Mouse (Mus musculus): ENCODE measurements around the gene Kiss1r. TPM values are rescaled to one million over a fixed set of nuclear protein-coding genes. Genes with fewer than 3 reads are reported as not detected.

Kiss1r gene
- 0.41 and 0.68 TPM in 2 replicates for polyA plus RNA-seq (2015; fragmentation: Nextera tagmentation; extraction: Ambion mirVana)

DNA sequence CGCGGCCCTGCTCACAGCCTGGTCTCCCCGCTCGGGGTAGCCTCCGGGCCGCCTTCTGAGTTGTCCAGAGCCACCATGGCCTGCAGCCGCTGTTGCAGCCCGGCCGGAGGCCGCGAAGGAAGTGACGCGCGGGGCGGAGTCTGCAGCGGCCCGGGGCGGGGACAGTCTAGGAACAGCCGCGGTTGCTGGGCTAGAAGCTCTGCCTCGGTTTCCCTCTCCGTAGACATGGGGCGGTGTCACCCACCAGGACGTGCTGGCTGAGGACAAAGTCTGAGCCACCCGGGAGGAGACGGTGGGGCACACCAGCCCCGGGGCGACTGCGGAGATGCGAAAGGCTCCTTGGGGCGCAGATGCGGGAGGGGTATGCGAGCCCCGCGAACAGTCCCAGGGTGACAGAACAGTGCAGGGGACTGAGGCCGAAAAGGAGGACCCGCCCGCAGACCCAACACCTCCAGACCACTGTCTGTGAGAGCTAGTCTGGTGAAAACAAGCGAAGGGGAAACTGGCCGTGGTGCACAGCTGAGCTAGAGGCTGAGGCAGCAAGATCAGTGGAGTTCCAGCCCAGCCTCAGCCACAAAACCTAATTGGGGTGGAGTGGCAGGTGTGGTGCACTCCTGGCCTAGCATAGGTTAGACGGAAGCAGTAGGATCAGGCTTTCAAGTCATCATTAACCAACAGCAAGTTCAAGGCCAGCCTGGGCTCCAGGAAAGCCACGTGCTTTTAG lies at the start of gene Kiss1r:
Kiss1r (plus strand) TSS at position 164 of the 724 bp plus-strand sequence.

DNA sequence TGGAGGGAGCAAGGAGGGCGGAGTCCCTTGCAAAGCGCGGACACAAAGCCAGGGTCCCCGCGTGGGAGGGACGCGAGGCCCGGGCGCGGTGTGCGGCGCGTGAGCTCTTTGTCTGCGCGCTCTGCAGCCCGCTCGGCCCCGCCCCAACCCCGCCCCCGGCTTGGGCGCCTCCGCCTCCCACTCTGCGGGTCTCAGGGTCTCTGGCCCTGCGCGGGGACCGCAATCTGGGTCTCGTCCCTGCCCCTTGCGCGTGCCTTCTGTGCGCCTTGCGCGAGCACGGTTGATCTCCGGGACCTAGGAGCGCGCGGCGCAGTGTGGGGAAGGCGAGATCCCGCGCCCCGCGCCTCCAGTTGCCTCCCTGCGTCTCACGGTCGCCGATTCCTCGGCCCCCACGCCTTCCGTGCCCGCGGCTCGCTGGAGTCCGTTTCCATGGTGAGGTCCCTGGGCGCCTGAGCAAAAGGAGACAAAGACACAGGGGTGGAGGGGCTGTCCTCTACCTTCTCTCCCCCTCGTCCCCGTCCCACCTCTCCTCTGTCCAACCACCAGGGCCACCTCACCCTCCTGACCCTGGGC lies 42.4 kb upstream of the Kiss1r start, which contains the start of the genes Prtn3 and Plppr3:
Prtn3 (plus strand) TSS at position 187 of the 573 bp plus-strand sequence.
Plppr3 (minus strand) TSS at position 345 of the 573 bp plus-strand sequence.

DNA sequence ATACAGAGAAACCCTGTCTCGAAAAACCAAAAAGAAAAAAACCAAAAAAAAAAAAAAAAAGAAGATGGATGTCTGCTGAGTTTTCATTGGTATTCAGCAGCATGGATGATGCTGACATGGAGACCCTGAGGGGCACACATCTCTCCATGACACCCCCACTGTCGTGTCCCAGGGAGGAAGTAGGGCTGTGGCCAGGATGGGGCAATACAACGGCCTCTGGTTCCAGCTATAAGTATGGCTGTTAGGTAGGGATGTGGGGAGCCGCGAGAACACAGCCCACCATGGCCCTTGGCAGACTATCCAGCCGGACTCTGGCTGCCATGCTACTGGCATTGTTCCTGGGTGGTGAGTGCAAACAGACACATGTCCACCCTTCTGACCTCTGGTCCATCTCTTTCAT lies 30.7 kb upstream of the Kiss1r start, which contains the start of gene Elane:
Elane (plus strand) TSS at position 194 of the 400 bp plus-strand sequence.

DNA sequence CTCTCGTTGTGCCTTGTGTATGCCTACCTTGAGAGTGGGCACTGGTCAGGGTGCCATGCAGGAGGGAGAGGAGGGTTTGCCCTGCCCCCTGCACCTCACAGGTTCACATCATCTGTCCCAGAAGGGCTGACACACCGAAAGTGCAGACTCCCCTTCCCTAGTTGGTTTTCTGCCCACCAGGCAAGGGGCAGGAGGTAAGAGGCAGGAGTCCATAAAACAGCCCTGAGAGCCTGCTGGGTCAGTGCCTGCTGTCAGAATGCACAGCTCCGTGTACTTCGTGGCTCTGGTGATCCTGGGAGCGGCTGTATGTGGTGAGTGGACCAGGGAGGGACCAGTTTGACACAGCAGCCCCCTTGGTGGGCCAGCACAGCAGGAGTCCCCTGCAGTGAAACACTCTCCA lies 26.1 kb upstream of the Kiss1r start, which contains the start of gene Cfd:
Cfd (plus strand) TSS at position 184 of the 400 bp plus-strand sequence.

DNA sequence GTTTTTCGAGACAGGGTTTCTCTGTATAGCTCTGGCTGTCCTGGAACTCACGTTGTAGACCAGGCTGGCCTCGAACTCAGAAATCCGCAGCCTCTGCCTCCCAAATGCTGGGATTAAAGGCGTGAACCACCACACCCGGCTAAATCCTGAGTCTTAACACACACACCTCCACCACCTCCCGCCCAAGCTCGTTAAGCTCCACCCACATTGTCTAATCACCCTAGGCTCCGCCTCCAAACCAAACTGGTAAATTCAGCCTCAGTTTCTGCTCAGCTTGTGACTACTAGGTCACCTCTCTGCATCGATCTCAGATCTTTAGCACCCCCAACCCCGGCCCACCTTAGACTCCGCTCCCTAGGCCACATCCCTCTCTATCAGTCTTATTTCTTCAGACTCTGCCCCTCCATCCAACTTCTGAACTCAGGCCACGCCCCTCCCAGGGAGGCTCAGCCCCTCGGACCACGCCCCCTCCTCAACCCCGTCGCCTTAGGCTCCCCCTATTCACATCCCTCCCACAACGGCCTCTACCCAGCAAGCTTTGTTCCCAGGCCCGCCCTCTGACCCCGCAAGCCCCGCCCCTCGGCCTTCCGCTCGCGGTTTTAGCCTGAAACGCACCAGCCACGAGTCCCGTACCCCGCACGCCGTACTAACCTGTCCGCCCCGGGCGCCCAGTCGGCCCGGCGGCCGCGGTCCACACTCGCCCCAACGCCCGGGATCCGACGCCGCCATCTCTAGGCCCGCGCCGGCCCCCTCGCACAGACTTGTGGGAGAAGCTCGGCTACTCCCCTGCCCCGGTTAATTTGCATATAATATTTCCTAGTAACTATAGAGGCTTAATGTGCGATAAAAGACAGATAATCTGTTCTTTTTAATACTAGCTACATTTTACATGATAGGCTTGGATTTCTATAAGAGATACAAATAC lies 8.3 kb upstream of the Kiss1r start, which contains the start of gene Med16:
Med16 (minus strand) TSS at position 757 of the 925 bp plus-strand sequence.

DNA sequence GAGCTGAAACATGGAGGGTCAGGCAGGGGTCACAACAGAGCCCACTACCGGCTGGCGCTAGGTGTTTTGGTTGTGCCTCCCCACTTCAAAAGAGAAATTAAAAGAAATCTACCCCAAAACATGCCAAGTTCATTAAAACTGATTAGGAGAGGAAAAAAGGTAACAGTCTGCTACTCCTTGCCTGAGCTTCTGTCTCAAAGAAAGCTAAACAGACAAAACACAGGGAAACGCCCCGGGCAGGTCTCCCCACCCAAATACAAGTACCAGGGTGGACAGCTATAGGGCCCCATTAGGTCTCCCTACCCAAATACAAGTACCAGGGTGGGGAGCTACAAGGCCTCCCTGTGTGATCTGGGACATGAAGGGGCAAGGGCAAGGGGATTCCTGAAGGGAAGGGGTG lies 6.2 kb upstream of the Kiss1r start, which contains the start of gene Gm26602:
Gm26602 (plus strand) TSS at position 301 of the 400 bp plus-strand sequence.

DNA sequence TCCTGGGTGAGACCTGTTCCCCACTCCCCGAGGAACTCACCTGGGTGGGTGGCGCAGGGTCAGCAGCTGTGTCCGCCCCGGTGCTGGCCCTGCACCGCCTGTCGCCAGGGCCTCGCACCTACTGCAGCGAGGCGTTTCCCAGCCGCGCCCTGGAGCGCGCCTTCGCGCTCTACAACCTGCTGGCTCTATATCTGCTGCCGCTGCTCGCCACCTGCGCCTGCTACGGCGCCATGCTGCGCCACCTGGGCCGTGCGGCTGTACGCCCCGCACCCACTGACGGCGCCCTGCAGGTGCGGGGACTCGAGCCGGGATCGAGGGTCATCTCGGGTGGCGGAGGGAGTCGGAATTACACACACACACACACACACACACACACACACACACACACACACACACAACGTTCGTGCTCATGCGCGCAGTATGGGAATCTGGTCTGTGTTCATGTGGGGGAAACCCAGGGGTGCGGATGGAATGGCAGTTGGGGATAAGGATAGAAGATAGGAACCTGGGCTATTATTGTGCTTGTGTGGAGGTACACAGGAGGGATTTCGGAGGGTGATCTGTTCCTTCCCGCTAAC lies 4.3 kb downstream of the Kiss1r start, which contains the start of gene R3hdm4:
R3hdm4 (minus strand) TSS at position 251 of the 578 bp plus-strand sequence.

DNA sequence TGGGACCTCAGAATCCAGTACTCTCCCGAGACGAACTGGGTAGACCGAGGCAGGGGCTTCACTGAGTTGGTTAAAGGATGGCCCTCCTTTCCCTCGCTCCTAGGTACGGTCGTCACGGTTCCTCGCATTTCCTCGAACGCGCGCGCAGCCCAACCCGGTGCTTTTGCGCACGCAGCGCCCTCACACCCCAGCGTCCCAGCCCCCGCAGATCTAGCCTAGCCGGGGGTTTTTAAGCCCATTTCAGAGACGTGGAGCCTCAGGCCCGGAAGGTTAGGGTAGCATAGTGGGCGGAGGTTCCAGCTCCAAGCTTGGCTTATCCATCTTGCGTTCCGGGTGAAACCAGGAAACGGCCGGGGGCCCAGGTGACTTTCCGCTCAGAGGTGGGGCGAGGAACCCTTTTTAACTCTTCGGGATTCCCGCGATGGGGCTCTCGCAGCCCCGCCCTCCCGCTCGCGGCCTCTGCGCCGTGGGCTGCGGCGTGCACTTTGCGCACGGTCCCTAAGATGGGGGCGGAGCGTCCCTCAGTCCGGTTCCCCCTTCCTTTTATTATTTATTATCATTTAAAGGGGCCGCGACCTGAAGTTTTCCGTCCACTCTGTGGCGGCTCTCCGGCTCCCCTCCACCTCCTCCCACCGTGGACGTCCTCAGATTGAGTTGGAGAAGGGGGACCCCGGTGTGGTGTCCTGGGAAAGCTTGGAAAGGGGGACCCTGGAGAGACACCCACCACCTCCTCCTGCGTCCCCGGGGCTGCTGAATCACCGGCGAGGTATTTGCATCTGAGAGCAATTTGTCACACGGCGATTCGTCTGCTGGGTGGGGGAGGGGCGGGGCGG lies 9.9 kb downstream of the Kiss1r start, which contains the start of gene Arid3a:
Arid3a (plus strand) TSS at position 553 of the 833 bp plus-strand sequence.

DNA sequence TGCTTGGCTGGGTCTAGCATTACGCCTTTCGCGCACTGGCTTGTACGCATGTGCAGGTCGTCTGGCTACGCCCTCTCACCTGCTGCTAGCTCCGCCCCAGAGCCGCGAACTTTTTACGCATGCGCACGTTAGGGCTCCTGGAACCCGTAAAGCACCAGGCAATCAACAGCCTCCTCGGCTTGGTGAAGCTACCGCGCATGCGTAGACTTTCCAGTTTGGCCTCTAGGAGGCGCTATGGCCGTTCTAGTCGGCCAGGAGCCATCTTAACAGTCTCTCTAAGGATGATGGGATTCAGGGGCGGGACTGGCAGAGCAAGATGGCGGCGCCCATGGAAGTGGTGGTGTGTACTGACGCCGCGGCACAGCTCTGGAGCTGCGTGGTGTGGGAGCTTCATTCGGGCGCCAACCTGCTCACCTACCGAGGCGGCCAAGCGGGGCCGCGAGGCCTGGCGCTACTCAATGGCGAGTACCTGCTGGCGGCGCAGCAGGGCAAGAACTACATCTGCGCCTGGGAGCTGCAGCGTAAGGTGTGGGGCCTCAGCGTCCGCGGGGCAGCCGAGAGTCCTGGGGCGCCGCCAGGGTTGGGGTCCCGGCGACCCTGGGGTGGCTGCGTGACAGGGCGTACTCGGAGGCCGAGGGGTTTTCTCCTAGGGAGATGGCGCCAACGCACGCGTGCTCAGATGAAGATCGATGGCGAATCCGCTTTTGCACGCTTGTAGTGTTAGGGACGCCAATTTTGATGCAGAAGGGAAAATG lies 43.3 kb downstream of the Kiss1r start, which contains the start of gene Wdr18:
Wdr18 (plus strand) TSS at position 306 of the 755 bp plus-strand sequence.

DNA sequence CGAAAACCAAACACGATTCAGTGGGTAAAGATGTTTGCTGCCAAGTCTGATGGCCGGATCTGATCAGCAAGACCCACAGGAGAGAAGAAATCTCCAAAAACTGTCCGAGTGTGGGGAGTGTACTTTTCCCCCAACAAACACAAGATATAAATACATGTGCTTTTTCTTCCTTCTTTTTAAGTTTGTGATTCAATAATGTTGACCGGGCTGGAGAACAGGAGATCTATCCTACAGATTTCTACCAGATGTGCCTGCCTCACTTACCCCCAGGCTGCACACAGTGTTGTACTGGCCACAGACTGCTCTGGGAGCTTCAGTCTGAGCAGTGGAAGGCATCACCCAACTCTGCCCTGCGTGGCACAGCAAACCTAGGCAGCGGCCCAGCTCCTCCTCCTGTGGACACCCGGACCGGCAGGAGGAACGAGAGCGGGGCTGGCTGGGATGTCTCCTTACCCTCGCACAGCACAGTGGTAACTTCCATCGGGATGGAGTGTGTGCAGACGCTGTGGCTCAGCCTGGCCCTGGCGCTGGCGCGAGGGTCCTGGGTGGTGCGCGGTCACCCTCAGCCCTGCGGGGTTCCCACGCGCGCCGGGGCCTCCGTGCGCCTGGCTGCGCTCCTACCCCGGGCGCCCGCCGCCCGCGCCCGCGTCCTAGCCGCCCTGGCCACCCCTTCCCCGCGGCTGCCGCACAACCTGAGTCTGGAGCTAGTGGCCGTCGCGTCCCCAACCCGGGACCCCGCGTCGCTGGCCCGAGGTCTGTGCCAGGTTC lies 53.8 kb downstream of the Kiss1r start, which contains the start of gene Grin3b:
Grin3b (plus strand) TSS at position 301 of the 768 bp plus-strand sequence.

Other genes with a start within 250 kb of the Kiss1r start
- 31.4 and 37.7 TPM in 2 replicates for gene Tpgs1, start 247.6 kb upstream of the Kiss1r start, polyA plus RNA-seq (2015; fragmentation: Nextera tagmentation; extraction: Ambion mirVana)
- 108 and 126 TPM in 2 replicates for gene Cdc34, start 234.8 kb upstream of the Kiss1r start, polyA plus RNA-seq (2015; fragmentation: Nextera tagmentation; extraction: Ambion mirVana)
- gene Gzmm, start 228.0 kb upstream of the Kiss1r start, polyA plus RNA-seq (2015; fragmentation: Nextera tagmentation; extraction: Ambion mirVana) = 0.23 and 0.45 TPM in 2 replicates
- 663 and 749 TPM in 2 replicates for gene Bsg, start 212.5 kb upstream of the Kiss1r start, polyA plus RNA-seq (2015; fragmentation: Nextera tagmentation; extraction: Ambion mirVana)
- 0.04 and 0.07 TPM in 2 replicates for gene Hcn2, start 200.3 kb upstream of the Kiss1r start, polyA plus RNA-seq (2015; fragmentation: Nextera tagmentation; extraction: Ambion mirVana)
- 15.7 and 18.4 TPM in 2 replicates for gene Polrmt, start 170.4 kb upstream of the Kiss1r start, polyA plus RNA-seq (2015; fragmentation: Nextera tagmentation; extraction: Ambion mirVana)
- gene Fgf22, start 161.9 kb upstream of the Kiss1r start, polyA plus RNA-seq (2015; fragmentation: Nextera tagmentation; extraction: Ambion mirVana) = 0.28 TPM in 1 of 2 replicates, not detected in the other
- gene Rnf126, start 150.0 kb upstream of the Kiss1r start, polyA plus RNA-seq (2015; fragmentation: Nextera tagmentation; extraction: Ambion mirVana) = 41.4 and 42.3 TPM in 2 replicates
- gene Fstl3, start 139.7 kb upstream of the Kiss1r start, polyA plus RNA-seq (2015; fragmentation: Nextera tagmentation; extraction: Ambion mirVana) = 3.3 and 3.6 TPM in 2 replicates
- gene Prss57, start 126.0 kb upstream of the Kiss1r start, polyA plus RNA-seq (2015; fragmentation: Nextera tagmentation; extraction: Ambion mirVana) = 9.3 and 15.0 TPM in 2 replicates
- gene Palm, start 123.4 kb upstream of the Kiss1r start, polyA plus RNA-seq (2015; fragmentation: Nextera tagmentation; extraction: Ambion mirVana) = 16.9 and 22.9 TPM in 2 replicates
- 0.08 and 0.27 TPM in 2 replicates for gene Misp, start 96.0 kb upstream of the Kiss1r start, polyA plus RNA-seq (2015; fragmentation: Nextera tagmentation; extraction: Ambion mirVana)
- 131 and 134 TPM in 2 replicates for gene Ptbp1, start 62.5 kb upstream of the Kiss1r start, polyA plus RNA-seq (2015; fragmentation: Nextera tagmentation; extraction: Ambion mirVana)
- gene Prtn3, start 42.5 kb upstream of the Kiss1r start, polyA plus RNA-seq (2015; fragmentation: Nextera tagmentation; extraction: Ambion mirVana) = 176 and 239 TPM in 2 replicates
- 9.7 and 12.6 TPM in 2 replicates for gene Plppr3, start 42.3 kb upstream of the Kiss1r start, polyA plus RNA-seq (2015; fragmentation: Nextera tagmentation; extraction: Ambion mirVana)
- 219 and 294 TPM in 2 replicates for gene Elane, start 30.7 kb upstream of the Kiss1r start, polyA plus RNA-seq (2015; fragmentation: Nextera tagmentation; extraction: Ambion mirVana)
- gene Cfd, start 26.1 kb upstream of the Kiss1r start, polyA plus RNA-seq (2015; fragmentation: Nextera tagmentation; extraction: Ambion mirVana) = not detected in 2 replicates
- 20.3 and 23.3 TPM in 2 replicates for gene Med16, start 8.0 kb upstream of the Kiss1r start, polyA plus RNA-seq (2015; fragmentation: Nextera tagmentation; extraction: Ambion mirVana)
- gene Gm26602, start 6.1 kb upstream of the Kiss1r start, polyA plus RNA-seq (2015; fragmentation: Nextera tagmentation; extraction: Ambion mirVana) = not detected in 2 replicates
- 107 and 121 TPM in 2 replicates for gene R3hdm4, start 4.2 kb downstream of the Kiss1r start, polyA plus RNA-seq (2015; fragmentation: Nextera tagmentation; extraction: Ambion mirVana)
- gene Arid3a, start 10.1 kb downstream of the Kiss1r start, polyA plus RNA-seq (2015; fragmentation: Nextera tagmentation; extraction: Ambion mirVana) = 6.2 and 8.2 TPM in 2 replicates
- 64.8 and 66.8 TPM in 2 replicates for gene Wdr18, start 43.2 kb downstream of the Kiss1r start, polyA plus RNA-seq (2015; fragmentation: Nextera tagmentation; extraction: Ambion mirVana)
- gene Grin3b, start 53.7 kb downstream of the Kiss1r start, polyA plus RNA-seq (2015; fragmentation: Nextera tagmentation; extraction: Ambion mirVana) = 0.11 TPM in 2 replicates
- 16.8 and 16.9 TPM in 2 replicates for gene Tmem259, start 67.4 kb downstream of the Kiss1r start, polyA plus RNA-seq (2015; fragmentation: Nextera tagmentation; extraction: Ambion mirVana)
- gene Cnn2, start 71.6 kb downstream of the Kiss1r start, polyA plus RNA-seq (2015; fragmentation: Nextera tagmentation; extraction: Ambion mirVana) = 98.3 and 121 TPM in 2 replicates
- 8.3 and 8.8 TPM in 2 replicates for gene Abca7, start 79.5 kb downstream of the Kiss1r start, polyA plus RNA-seq (2015; fragmentation: Nextera tagmentation; extraction: Ambion mirVana)
- gene Arhgap45, start 99.7 kb downstream of the Kiss1r start, polyA plus RNA-seq (2015; fragmentation: Nextera tagmentation; extraction: Ambion mirVana) = 34.2 and 41.9 TPM in 2 replicates
- gene Polr2e, start 122.8 kb downstream of the Kiss1r start, polyA plus RNA-seq (2015; fragmentation: Nextera tagmentation; extraction: Ambion mirVana) = 108 and 111 TPM in 2 replicates
- 650 and 699 TPM in 2 replicates for gene Gpx4, start 130.2 kb downstream of the Kiss1r start, polyA plus RNA-seq (2015; fragmentation: Nextera tagmentation; extraction: Ambion mirVana)
- gene Sbno2, start 188.6 kb downstream of the Kiss1r start, polyA plus RNA-seq (2015; fragmentation: Nextera tagmentation; extraction: Ambion mirVana) = 15.9 and 16.2 TPM in 2 replicates
- gene Stk11, start 198.8 kb downstream of the Kiss1r start, polyA plus RNA-seq (2015; fragmentation: Nextera tagmentation; extraction: Ambion mirVana) = 27.2 and 28.1 TPM in 2 replicates
- 340 and 357 TPM in 2 replicates for gene Atp5d, start 221.7 kb downstream of the Kiss1r start, polyA plus RNA-seq (2015; fragmentation: Nextera tagmentation; extraction: Ambion mirVana)
- 0.64 and 1.0 TPM in 2 replicates for gene Cbarp, start 223.9 kb downstream of the Kiss1r start, polyA plus RNA-seq (2015; fragmentation: Nextera tagmentation; extraction: Ambion mirVana)
- gene Midn, start 231.3 kb downstream of the Kiss1r start, polyA plus RNA-seq (2015; fragmentation: Nextera tagmentation; extraction: Ambion mirVana) = 6.4 and 8.1 TPM in 2 replicates
- 139 and 157 TPM in 2 replicates for gene Cirbp, start 249.0 kb downstream of the Kiss1r start, polyA plus RNA-seq (2015; fragmentation: Nextera tagmentation; extraction: Ambion mirVana)

All from spleen, postnatal 0 days (tissue).